Mouse (Mus musculus) megakaryocyte-erythroid progenitor cell, adult 5-6 weeks (primary cell): ENCODE results near the gene Tspan18. TPM values are rescaled to one million over a fixed set of nuclear protein-coding genes. Genes with fewer than 3 reads are reported as not detected.

Source experiments
- ATAC-seq: replicated peaks from 2 replicates; pipeline ENCODE4 v1.8.0; 2016; ENCODE audit warnings: mild to moderate bottlenecking, inconsistent platforms; ENCODE audit not compliant: severe bottlenecking, poor library complexity, low FRiP score, low TSS enrichment
- total RNA-seq, 2 experiments: library from RNA; stranded (forward) in 1 of 2; stranded (reverse) in 1 of 2; fragments of 200-1000, 215-1000 nt in 1 of 2; fragments of >200 nt in 1 of 2; fragmentation: Nextera tagmentation in 1 of 2; gene quantifications; 2 replicates each; pipeline ENCODE4 v1.2.3; 2014 to 2017

Tspan18 gene
- total RNA-seq, 2 experiments from 2014 or later, result 4.1 TPM; not detected in 1

- ATAC-seq, result no peak
Measured at GRCm38 (mm10) chr2:93303585-93304272, 30.6 kb downstream of the Tspan18 start.

DNA sequence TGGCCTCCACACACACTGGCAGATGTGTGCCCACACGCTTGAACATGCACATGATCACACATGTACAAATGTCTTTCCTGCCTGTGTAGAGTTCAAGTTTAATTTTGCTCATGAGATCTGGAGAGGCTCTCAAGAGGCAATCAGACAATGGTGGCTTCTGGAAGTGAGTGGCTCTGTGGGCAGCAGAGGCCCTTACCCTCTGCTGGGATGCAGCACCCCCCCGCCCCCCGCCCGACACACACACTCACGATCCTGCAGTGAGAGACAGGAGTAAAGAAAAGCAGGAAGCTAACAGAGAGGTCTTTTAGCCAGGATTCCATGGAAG is 31.1 kb downstream of the Tspan18 start:
- ATAC-seq, result no peak

DNA sequence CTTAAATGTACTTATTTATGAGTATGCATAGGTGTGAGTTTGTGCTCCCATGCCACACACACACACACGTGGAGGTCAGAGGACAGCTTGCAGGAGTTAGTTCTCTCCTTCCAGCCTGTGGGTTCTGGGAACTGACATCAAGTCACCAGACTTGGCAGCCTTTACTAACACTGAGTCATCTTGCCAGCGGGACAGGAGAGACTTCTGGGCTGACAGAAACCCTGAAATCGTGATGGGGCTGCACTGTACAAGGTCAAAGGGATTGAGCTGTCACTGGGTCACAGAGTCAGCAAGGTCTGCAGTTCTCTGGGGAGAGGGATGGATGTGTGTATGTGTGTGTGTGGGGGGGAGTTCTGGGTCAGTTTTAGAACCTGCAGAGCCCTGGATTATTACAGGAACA is 36.6 kb downstream of the Tspan18 start:
- no peak for ATAC-seq

DNA sequence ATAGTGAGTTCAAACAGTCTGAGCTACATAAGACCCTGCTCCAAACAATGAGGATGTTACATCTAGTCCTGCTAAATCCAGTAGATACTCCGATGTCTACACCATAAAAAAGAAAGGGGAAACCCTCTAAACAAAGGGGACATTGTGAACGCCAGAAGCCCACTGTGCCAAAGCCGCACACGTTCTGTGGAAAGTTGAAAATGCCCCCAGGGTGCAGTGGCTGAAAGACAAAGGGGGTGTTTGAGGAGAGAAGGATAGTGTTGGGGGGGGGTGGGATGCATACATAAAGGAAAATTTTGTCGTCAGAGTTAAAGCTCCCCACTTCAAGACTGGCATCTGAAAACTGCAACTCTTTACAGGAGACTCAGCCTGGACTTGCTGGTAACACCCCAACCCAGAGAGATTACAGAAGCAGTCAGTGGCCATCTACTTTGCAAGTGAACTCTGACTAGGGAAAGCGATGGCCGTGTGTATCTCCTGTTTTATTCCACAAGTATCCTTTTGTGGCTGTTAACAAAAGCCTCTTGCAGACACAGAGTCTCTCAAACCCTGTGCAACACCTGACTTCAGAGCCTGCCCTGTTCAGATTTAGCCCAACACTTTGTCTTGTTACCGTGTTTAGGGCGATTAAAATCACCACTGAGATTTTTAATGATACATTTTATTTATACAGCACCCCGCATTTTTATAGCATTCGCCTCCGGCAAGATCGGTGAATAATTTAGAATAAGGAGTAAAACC is 42.9 kb downstream of the Tspan18 start:
- no peak for ATAC-seq

GRCm38 (mm10) chr2:93290345-93291118 is 43.8 kb downstream of the Tspan18 start:
- ATAC-seq, result no peak

DNA sequence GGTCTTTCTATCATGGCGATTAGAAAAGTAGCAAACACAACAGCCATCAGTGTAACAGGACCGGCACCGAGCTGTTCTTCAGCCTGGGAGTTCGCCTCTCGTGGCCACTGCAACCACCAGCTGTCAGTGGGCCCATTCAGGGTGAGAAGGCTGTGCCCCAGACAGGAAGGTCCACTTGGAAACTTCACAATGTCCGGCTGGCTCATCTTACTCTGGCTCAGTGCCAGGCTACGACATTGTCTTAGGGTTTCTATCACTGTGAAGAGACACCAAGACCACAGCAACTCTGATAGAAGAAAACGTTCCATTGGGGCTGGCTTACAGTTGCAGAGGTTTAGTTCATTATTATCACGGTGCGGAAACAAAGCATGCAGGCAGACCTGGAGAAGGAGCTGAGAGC is 45.1 kb downstream of the Tspan18 start:
- no peak for ATAC-seq

DNA sequence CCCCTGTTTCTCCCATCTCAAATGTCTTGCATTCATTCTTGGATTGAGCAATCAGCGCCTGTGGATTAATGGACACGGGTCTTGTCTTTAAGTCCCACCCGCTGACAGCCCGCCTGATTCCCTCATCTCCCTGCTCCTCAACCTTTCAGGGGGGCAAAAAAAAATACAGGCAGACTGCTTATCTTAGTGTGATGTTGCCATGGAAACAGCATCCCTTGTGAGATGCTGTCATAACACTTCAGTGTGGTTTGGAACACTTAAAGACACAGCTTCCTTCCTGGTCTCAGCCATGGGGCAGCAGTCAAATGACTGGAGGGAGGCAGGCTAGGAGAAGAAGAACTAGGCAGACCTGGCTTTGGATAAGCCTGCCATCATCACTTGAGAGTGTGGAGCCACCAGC is 47.0 kb downstream of the Tspan18 start:
- ATAC-seq, result no peak

DNA sequence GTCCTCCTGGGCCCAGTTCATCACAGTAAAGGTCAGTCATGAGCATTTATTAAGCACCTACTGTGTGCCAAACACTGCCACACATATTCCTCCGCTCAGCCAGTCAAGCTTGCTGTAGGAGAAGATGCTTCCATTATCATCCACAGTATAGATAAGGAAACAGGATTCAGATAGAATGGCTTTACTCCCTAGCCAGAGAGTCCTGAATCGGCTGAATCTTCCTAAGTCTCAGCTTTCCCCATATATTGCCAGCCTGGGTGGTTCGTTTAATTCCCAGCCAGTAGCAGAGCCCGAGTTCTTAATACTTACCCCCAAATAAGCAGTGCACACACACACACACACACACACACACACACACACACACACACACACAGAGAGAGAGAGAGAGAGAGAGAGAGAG is 47.6 kb downstream of the Tspan18 start:
- no peak for ATAC-seq

DNA sequence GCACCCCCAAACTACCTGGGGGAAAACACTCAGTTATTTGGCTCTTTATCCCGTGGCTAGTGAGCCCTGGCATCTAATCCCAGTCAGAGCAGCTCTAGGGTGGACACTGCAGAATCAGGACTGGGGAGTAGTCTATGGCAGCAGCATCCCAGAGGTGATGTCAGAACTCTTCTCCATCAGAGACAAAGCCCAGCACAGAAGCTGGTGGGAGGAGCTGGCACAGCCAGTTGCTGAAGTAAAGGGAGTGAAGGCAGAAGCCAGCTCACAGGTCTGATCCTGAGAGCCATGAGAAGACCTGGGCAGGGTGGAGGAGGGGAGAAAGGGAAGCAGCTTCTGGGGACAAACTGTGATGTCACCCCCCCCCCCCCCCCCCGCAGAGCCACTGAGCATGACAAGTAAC is 48.0 kb downstream of the Tspan18 start:
- ATAC-seq, result no peak

- no peak for ATAC-seq
Measured at GRCm38 (mm10) chr2:93285842-93286241, 48.5 kb downstream of the Tspan18 start.

DNA sequence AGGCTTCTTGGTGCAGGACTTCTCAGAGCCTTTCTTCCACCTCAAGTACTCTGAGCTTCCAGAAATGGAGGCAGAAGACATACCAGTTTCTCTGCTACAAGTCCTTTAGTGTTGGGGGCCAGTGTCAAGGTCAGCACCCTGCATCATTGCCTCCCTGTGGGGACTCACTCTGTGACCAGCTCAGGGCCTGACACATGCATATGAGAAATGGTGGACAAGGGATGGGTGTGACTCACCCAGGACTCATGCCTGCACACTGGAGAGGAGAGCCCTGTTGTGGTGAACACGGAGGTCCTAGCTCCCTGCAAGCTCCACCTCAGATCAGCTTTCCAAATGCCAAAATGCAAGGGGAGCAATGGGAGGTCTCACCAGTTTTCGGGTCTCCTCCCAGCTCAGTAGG is 49.7 kb downstream of the Tspan18 start:
- ATAC-seq, result no peak

GRCm38 (mm10) chr2:93283481-93284293 is 50.6 kb downstream of the Tspan18 start:
- ATAC-seq, result no peak

DNA sequence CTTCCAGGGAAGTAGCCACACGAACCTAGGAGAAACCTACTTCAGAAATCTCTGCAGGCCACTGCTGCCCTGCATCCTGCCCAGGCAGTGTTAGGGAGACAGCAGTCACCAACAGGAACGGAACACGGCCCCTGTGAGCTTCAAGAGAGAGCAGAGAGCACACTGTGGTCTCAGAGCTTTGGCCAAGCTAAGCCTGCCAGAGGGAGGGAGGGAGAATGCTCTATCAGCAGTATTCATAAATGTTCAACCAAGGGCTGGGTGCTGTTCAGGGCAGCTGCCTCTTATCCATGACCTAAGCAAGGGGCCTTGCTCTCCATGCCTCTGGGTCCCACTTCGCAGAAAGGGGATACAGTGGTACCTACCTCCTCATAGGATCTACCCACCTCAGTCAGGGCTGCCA is 51.7 kb downstream of the Tspan18 start:
- ATAC-seq, result no peak

DNA sequence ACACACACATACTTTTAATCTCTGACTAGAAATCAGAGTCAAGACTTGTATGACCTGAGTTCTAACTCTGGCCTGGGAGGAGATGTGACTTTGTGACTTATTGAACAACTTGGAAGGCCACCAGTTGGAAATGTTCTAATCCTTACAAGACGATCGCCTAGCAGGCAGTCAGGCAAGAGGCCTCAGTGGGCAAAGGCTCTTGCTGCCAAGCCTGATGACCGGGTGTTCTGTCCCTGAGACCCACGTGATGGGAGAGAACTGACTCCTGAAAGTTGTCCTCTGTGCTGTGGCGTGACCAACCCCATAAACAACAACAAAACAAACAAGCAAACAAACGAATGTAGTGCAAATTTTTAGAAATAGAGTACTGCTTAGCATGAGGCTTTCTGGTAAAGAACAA is 52.8 kb downstream of the Tspan18 start:
- no peak for ATAC-seq

DNA sequence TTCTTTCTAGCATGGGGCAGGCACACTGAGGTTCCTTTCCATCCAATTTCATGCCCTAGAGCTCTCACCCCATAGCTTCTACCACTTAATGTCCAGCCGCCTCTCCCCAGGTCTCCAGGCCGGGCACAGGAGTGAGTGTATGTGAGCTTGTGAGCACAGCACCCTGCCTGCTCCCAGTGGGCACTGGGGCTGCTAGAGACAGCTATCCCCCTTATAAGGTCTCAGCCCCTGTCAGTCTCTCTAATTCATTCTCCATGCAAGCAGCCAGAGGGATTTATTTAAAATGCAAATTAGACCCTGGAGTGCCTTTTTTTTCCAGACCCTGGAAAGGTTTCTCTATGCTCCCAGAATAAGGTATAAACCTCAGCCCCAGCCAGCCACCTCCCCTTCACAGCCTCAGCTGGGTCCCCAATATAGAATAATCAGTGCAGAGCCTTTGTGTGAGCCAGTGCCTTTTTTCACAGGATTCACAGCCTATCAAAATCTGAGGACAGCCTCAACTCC is 54.1 kb downstream of the Tspan18 start:
- ATAC-seq, result no peak

DNA sequence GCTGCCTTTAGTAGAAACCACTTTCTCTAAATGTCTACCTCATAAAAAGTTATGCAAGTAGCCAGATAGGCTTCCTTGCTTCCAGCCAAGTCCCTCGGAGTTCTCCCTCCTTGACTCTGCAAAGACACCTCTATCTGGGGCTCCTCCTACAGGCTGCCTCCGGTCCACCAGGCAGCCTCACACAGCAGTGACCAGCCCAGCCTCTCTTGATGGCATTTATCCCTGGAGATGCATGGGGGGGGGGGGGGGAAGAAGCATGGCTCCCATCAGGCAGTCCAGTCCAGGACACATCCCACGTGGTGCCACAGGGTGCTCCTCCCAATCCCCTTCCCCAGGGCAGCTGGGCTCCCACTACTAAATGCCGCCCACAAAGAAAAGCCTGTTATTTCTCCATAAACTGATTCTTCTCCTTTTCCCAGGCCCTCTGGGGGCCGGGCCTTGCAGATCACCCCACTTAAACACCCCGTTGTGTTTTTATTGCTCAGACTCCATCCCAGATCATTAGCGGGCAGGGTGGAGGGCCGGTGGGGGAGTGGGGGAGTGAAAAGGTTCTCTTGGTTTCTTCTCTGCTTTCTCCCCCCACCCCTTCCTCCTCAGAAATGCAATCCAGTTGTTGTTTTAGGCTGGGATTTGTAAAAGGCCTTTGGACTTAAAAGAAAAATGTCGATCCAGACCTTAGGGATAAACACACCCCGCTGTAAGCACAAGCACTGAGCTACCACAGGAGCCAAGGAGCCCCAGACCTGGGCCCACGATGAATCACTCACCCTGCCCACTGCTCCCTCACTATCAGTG is 55.9 kb downstream of the Tspan18 start:
- ATAC-seq, result no peak

DNA sequence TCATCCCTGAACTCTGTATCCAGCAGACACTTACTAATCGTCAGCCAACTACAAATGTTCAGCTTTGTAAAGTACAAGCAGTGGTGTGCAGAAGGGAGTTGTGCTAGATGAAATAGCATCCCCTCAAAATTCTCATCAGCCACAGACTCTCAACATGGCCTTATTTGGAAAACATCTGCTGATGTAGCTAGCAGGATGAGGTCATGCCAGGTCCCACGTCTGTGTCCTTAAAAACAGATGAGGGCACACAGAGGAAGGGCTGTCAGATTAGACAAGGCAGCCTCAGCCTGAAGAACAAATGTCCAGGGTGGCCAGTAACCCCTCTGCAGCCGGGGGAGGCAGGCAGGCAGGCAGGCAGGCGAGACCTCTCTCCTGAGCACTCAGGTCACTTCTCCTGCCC is 56.8 kb downstream of the Tspan18 start:
- ATAC-seq, result no peak

- ATAC-seq, result no peak
Measured at GRCm38 (mm10) chr2:93276026-93276425, 58.3 kb downstream of the Tspan18 start.

DNA sequence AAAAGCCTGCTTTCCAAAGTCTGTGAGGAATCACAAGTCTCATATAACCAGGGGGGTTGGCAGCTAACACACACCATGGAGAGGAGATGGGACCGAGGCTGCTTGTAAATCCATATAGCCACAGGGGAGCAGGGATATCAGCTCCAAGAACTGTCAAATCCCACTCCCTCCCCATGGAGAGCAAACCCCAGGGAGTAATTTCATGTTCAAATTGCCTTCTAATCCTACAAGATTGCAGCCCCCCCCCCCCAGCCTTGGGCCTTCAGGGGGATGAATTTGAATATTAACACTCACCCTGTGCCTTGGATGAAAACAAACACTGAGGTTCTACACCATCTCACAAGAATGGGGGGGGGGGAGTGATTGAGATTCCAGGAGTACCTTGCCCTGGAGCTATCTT is 60.4 kb downstream of the Tspan18 start:
- ATAC-seq, result no peak
